Mouse (Mus musculus): ENCODE data around the gene Gm45837.
"Not testable (repeated sequence)": the region's sequence is repeated elsewhere in the genome, so short reads cannot be mapped to it uniquely, and the experiment has no call there.

Gm45837 gene

DNA sequence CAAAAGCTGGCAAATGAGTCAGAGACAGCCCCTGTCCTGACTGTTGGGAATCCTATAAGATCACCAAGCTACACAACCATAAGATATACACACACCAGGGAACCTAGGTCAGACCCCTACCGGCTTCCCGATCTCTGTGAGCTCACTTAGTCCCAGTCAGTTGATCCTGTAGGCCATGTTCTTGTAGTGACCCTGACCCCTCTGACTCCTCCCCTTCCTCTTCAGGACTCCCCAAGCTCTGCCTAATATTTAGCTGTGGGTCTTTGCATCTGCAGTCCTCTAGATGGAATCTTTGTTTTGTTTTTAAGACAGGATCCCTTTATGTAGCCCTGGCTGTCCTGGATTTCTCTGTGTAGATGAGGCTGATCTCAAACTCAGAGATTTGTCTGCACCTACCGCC, 138.6 kb downstream of the Gm45837 start:
- DNase-seq (ENCODE audit: low spot score in 2 of 2), result no peak

DNA sequence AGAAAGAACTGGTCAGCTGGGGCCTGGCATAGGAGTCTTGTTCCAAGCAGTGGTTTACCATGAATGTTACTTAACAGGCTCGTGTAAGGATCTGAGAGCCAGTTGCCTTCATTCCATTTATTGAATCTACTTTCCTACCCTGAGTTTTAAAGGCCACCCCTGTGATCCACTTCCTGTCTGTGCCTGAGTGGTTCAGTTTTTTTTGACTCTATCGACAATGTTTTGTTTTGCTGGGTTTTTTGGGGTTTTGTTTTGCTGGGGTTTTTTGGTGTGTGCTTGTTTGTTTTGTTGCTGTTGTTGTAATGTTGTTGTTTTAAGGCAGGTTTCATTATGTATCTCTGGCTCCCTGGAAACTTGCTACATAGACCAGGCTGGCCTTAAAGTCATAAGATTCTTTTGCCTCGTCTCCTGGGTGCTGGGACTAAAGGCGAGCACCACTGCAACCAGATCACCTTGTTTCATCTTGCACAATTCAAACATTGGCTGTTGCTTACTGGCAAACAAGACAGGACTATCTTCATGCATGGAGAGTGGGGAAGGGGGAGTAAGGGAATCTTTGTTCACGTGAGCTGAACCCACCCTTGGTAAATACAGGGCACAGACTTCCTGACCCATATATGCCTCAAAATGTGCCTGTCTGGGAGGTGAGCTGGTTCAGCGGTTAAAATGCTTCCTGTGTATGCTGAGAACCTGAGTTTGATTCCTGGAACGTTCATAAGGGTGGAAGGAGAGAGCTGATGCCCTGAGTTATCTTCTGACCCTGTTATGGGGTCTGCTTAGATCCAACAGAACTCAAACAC, 140.2 kb downstream of the Gm45837 start:
- DNase-seq (ENCODE audit: low spot score in 2 of 2), result no peak

DNA sequence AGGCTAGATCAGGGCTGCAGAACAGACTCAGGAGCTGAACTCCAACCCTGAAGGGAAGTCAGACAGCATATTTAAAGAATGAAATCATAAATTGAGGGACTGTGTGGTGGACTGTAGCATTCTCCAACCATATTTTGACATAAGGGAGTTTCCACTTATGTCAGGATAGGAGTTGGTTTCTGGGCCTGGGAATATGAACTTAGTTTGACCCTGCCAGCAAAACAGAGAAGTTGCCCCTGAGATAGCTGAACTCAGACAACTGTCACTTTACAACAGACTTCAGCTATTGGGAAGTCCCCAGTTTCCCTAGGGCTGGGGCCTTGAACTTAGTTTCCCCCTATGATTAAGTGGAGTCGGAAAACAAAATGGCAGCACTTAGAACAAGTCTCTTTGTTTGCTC, 140.8 kb downstream of the Gm45837 start:
- no peak for DNase-seq (ENCODE audit: low spot score in 2 of 2)

GRCm38 (mm10) chr7:101555473-101555872, 144.8 kb downstream of the Gm45837 start:
- DNase-seq (ENCODE audit: low spot score in 2 of 2), result not testable (repeated sequence)

DNA sequence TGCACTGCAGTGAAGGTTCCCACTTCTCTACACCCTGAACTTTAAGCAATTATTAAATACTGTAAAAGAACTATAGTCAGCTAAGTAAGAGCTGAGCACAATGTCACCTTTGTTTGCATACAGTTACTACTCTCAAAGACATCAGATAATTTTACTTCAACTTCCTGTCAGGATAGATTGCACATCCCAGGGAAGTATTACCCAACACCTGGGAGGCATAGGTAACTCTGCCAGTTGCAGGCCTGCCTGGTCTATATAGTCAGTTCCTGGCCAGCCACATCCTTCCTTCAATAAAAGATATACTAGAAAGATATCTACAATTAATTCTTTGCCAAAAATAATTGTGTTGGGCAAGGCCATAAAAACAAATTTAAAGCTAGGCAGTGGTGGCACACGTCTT, 146.7 kb downstream of the Gm45837 start:
- no peak for DNase-seq (ENCODE audit: low spot score in 2 of 2)

- not testable (repeated sequence) for DNase-seq (ENCODE audit: low spot score in 2 of 2)
These were observed 148.7 kb downstream of the Gm45837 start for GRCm38 (mm10) chr7:101559393-101559792.
